Mouse (Mus musculus) adrenal gland, adult (tissue): ENCODE results near the gene Gm21970.

Source experiments
- DNase-seq, 2 experiments: peaks; one replicate each; pipeline ENCODE4 v3.0.0; 2022 to 2023; ENCODE audit warnings: low spot score in 1 of 2; ENCODE audit not compliant: inconsistent age in 2 of 2

The Gm21970 gene

GRCm38 (mm10) chr16:91461066-91461638 is 69.6 kb downstream of the Gm21970 start:
- peak in 1 of 2 experiments; percentile 55 for DNase-seq

- peak in 1 of 2 experiments; percentile 63 for DNase-seq
Observed at GRCm38 (mm10) chr16:91461773-91462181, 70.3 kb downstream of the Gm21970 start.

DNA sequence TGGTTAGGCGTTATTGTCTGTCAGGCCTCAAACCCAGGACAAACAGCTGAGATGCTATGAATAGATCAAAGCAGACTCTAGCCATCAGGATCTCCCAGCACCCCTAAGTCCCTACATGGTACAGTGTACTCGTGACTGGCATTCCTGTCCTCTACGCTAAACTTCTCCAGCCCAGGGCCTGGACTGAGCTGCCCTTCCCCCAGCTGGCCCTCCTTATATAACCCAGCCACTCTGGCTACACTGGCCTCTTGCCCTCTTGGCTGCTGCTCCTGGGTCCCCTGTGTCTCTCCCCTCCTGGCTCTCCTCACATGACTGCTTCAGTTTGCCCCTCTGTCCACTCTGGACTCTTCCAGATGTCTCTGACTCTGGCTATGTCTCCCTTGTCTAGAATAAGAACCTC is 71.1 kb downstream of the Gm21970 start:
- DNase-seq, result peak in 1 of 2 experiments; percentile 61

GRCm38 (mm10) chr16:91463400-91463799 is 71.9 kb downstream of the Gm21970 start:
- DNase-seq, result no peak

DNA sequence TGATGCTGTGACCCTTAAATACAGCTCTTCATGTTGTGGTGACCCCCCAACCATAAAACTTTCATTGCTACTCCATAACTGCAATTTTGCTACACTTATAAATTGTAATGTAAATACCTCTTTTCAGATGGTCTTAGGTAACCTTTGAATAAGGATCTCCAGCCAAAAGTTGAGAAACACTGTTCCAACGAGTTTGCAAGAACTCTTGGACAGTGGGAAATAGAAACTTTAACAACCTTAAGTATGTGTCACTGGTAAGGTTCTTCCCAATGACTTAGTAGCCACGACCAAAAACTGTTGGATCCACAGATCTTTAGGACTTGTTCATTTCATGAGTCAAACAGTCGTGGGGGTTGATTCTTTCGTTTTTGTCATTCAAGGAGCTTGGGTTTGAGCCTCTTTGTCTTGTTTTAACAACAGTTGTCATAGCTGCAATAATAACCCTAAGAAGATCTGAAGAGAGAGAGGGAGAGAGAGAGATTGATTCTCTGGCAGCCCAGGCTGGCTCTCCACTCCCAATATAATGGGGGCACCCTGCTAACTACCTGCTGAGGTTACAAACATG is 72.4 kb downstream of the Gm21970 start:
- DNase-seq, result peak in 1 of 2 experiments; percentile 62

DNA sequence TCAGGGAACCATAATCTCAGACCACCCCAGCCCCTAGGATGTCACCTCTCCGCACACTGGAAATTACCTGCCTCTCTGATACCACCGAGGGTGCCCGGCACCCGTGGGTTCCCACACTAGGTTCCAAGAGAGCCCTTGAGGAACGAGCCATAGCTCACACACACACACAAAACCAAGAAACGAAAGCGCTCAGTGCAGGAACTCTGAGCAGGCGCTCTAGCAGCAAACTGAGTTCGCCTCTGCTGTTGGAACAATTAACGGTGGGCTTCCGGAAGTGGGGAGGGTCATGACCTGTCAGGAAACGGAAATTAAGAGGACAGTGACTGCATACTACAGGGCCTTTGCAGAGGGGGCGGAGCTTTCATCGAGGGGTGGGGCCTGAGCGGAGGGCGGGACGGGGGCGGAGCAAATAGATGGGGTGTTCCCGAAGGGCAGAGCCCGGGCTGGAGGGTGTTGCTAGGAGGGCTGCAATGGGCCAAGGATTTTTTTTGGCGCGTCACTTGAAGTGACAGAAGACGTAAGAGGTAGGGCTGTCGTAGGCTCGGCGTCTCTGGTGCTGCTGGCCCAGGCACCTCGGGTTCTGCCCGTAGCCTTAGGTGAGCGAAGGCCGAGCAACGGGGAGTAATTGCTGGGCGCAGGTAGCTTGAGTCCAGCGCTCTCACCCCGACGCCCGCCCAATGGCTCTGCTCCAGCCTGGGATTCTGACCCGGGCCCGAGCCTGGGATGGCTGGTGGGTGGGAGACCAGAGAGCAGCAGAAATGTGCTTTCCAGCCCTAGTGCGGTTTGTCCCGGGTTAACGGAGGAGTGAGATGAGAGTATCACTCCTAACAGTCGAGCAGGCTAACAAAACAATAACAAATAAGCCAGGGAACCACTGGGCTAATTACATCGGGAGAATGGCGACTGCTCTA is 73.3 kb downstream of the Gm21970 start:
- DNase-seq, result peak; percentile 90 to 97

GRCm38 (mm10) chr16:91465505-91466240 is 74.2 kb downstream of the Gm21970 start:
- no peak for DNase-seq

- DNase-seq, result no peak
Observed at GRCm38 (mm10) chr16:91466566-91466965, 75.0 kb downstream of the Gm21970 start.
